Mouse (Mus musculus): ENCODE measurements around the gene Ndufa7.

GRCm38 (mm10) chr17:33804745-33805144 is 19.6 kb upstream of the Ndufa7 start:
- no peak for TF ChIP-seq EP300 (optimal IDR thresholded peaks at IDR 0.05)
- TF ChIP-seq CTCF (IDR thresholded peaks at IDR 0.05; ENCODE audit: low read depth), result no peak
